Mouse (Mus musculus) thymus, postnatal 36 days (tissue): ENCODE results near the gene Nppa.
"Not testable (repeated sequence)": the region's sequence is repeated elsewhere in the genome, so short reads cannot be mapped to it uniquely, and the experiment has no call there.

ENCODE experiments used
- DNase-seq, 2 experiments: peaks; one replicate each; pipeline ENCODE4 v3.0.0; 2022; ENCODE audit warnings: mixed read lengths in 2 of 2

Nppa gene

GRCm38 (mm10) chr4:148012216-148012615 is 11.7 kb downstream of the Nppa start:
- no peak for DNase-seq

GRCm38 (mm10) chr4:148015418-148015817 is 14.9 kb downstream of the Nppa start:
- no peak for DNase-seq

GRCm38 (mm10) chr4:148016981-148017380 is 16.5 kb downstream of the Nppa start:
- no peak for DNase-seq

GRCm38 (mm10) chr4:148018410-148018809 is 17.9 kb downstream of the Nppa start:
- DNase-seq = no peak

- no peak for DNase-seq
Measured at GRCm38 (mm10) chr4:148024003-148024402, 23.5 kb downstream of the Nppa start.

GRCm38 (mm10) chr4:148029297-148029696 is 28.8 kb downstream of the Nppa start:
- DNase-seq = no peak

GRCm38 (mm10) chr4:148030506-148030905 is 30.0 kb downstream of the Nppa start:
- DNase-seq = no peak

- DNase-seq = no peak
Measured at GRCm38 (mm10) chr4:148033858-148034410, 33.4 kb downstream of the Nppa start.

GRCm38 (mm10) chr4:148035440-148035839 is 34.9 kb downstream of the Nppa start:
- DNase-seq = no peak

- DNase-seq = no peak
Measured at GRCm38 (mm10) chr4:148038079-148038599, 37.6 kb downstream of the Nppa start.

- DNase-seq = peak; percentile 98 to 100
Measured at GRCm38 (mm10) chr4:148038600-148039253, 38.2 kb downstream of the Nppa start, which contains the start of the genes Clcn6 and Mthfr. Gene Clcn6 (minus strand): TSS chr4:148038821. Gene Mthfr (plus strand): TSS chr4:148039077.

- peak; percentile 15 to 28 for DNase-seq
Measured at GRCm38 (mm10) chr4:148039254-148040028, 38.9 kb downstream of the Nppa start.

GRCm38 (mm10) chr4:148040029-148040830 is 39.7 kb downstream of the Nppa start:
- no peak for DNase-seq

- peak; percentile 24 to 50 for DNase-seq
Measured at GRCm38 (mm10) chr4:148040933-148041610, 40.5 kb downstream of the Nppa start.

GRCm38 (mm10) chr4:148041611-148042191 is 41.2 kb downstream of the Nppa start:
- DNase-seq = peak; percentile 54 to 61

- not testable (repeated sequence) for DNase-seq
Measured at GRCm38 (mm10) chr4:148043327-148043726, 42.8 kb downstream of the Nppa start.

GRCm38 (mm10) chr4:148044113-148044512 is 43.6 kb downstream of the Nppa start:
- DNase-seq = no peak

- DNase-seq = no peak
Measured at GRCm38 (mm10) chr4:148046450-148047031, 46.0 kb downstream of the Nppa start.

- DNase-seq = not testable (repeated sequence)
Measured at GRCm38 (mm10) chr4:148050396-148050914, 49.9 kb downstream of the Nppa start.

- DNase-seq = no peak
Measured at GRCm38 (mm10) chr4:148051046-148051776, 50.7 kb downstream of the Nppa start.
